Mouse (Mus musculus) bone marrow, adult 2 months (tissue): ENCODE measurements around the gene Lmcd1.

Experiments
- CTCF ChIP-seq: fragments of 200-500 bp; IDR thresholded peaks from 2 replicates; pipeline ENCODE4 v1.5.1; 2011; ENCODE audit warnings: low read length, control low read depth; ENCODE audit not compliant: control insufficient read depth, insufficient read depth
- POLR2A ChIP-seq: fragments of 200-500 bp; IDR thresholded peaks from 2 replicates; pipeline ENCODE4 v1.6.1; 2011; ENCODE audit warnings: low read depth, mild to moderate bottlenecking, control low read depth, low read length, borderline replicate concordance; ENCODE audit not compliant: control insufficient read depth

DNA sequence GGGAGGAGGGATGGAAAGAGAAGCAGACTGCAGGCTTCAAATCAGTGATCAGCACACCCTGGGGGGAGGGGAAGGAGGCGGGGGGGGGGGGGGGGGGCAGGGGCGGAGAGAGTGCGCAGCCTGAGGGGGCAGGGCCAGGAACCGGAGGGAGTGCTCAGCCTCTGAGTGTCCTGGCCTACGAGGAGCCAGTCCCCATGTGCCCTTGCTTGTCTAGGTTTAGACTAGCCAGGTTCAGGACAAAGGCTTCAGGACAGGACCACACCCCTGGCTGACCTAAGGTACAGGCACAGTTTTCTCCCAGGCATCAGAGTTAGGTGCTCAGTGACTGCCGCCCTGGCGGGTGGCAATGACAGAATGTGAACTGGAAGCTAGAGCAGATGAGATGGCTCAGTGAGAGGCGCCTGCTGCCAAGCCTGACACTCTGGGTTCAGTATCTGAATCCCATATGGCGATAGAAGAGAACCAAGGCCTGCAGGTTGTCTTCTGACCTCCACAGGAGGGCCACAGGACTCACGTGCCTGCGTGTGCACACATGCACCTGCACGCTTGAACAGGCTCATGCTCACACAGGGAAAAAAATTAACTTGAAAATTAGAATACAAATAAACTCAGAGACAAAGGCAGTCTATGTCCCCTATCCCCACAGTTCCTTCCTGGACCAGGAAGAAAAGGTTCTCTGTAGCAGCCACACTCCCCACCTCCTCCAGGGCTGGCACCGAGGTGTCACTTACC, 102.3 kb downstream of the Lmcd1 start:
- no peak for TF ChIP-seq CTCF
- no peak for TF ChIP-seq POLR2A
